Mouse (Mus musculus): ENCODE data around the gene Grik3. TPM values are rescaled to one million over a fixed set of nuclear protein-coding genes. Genes with fewer than 3 reads are reported as not detected.

The Grik3 gene
- total RNA-seq, 2 experiments from 2014 or later = 0.38 TPM; not detected in 1

GRCm38 (mm10) chr4:125760326-125760725 lies 269.8 kb downstream of the Grik3 start:
- no peak for ATAC-seq (replicated peaks; ENCODE audit: low FRiP score, poor library complexity, severe bottlenecking)

- no peak for ATAC-seq (replicated peaks; ENCODE audit: low FRiP score, poor library complexity, severe bottlenecking)
These were observed 272.6 kb downstream of the Grik3 start for GRCm38 (mm10) chr4:125763056-125763455.
